Mouse (Mus musculus) skeletal muscle tissue, adult 2 months (tissue): ENCODE measurements around the gene Trio.

Experiments
- DNase-seq: peaks from one replicate; pipeline ENCODE4 v3.0.0-alpha.2; 2012; ENCODE audit warnings: low read depth, low spot score

Trio gene

GRCm38 (mm10) chr15:27991892-27992593 is 33.6 kb downstream of the Trio start:
- DNase-seq, result no peak

- DNase-seq, result no peak
Observed at GRCm38 (mm10) chr15:27991066-27991701, 34.5 kb downstream of the Trio start.

- no peak for DNase-seq
Observed at GRCm38 (mm10) chr15:27987979-27988378, 37.7 kb downstream of the Trio start.

- DNase-seq, result no peak
Observed at GRCm38 (mm10) chr15:27984881-27985280, 40.8 kb downstream of the Trio start.

GRCm38 (mm10) chr15:27981764-27982500 is 43.7 kb downstream of the Trio start:
- DNase-seq, result no peak

- DNase-seq, result no peak
Observed at GRCm38 (mm10) chr15:27981258-27981657, 44.4 kb downstream of the Trio start.

GRCm38 (mm10) chr15:27980436-27980835 is 45.2 kb downstream of the Trio start:
- DNase-seq, result peak; percentile 36

GRCm38 (mm10) chr15:27976950-27977349 is 48.7 kb downstream of the Trio start:
- no peak for DNase-seq

- no peak for DNase-seq
Observed at GRCm38 (mm10) chr15:27976366-27976765, 49.3 kb downstream of the Trio start.

GRCm38 (mm10) chr15:27974637-27975036 is 51.0 kb downstream of the Trio start:
- no peak for DNase-seq

GRCm38 (mm10) chr15:27968183-27968582 is 57.5 kb downstream of the Trio start:
- no peak for DNase-seq

GRCm38 (mm10) chr15:27967128-27967876 is 58.3 kb downstream of the Trio start:
- no peak for DNase-seq

- no peak for DNase-seq
Observed at GRCm38 (mm10) chr15:27964877-27965276, 60.8 kb downstream of the Trio start.

GRCm38 (mm10) chr15:27963506-27963905 is 62.1 kb downstream of the Trio start:
- DNase-seq, result no peak

- no peak for DNase-seq
Observed at GRCm38 (mm10) chr15:27960642-27961041, 65.0 kb downstream of the Trio start.

- no peak for DNase-seq
Observed at GRCm38 (mm10) chr15:27957867-27958266, 67.8 kb downstream of the Trio start.

- no peak for DNase-seq
Observed at GRCm38 (mm10) chr15:27955614-27956013, 70.0 kb downstream of the Trio start.

GRCm38 (mm10) chr15:27954356-27954755 is 71.3 kb downstream of the Trio start:
- no peak for DNase-seq

- DNase-seq, result no peak
Observed at GRCm38 (mm10) chr15:27953570-27953969, 72.1 kb downstream of the Trio start.

- no peak for DNase-seq
Observed at GRCm38 (mm10) chr15:27951195-27951594, 74.5 kb downstream of the Trio start.

GRCm38 (mm10) chr15:27949196-27949595 is 76.5 kb downstream of the Trio start:
- no peak for DNase-seq

- no peak for DNase-seq
Observed at GRCm38 (mm10) chr15:27947880-27948279, 77.8 kb downstream of the Trio start.
